Mouse (Mus musculus) cerebral cortex, adult 2 months (tissue): ENCODE data around the gene Ablim2.

ENCODE experiments used
- WGBS: fragments of 180-500 bp; shearing (Covaris S2); methylation state at CpG from one replicate; pipeline ENCODE4 v1.1.7; 2018; 5-methylcytosine and 5-hydroxymethylcytosine counted together

Gene Ablim2

GRCm38 (mm10) chr5:35814334-35814941, 56.8 kb downstream of the Ablim2 start:
- WGBS: 27% methylated on average over 15 of the region's 15 CpGs

DNA sequence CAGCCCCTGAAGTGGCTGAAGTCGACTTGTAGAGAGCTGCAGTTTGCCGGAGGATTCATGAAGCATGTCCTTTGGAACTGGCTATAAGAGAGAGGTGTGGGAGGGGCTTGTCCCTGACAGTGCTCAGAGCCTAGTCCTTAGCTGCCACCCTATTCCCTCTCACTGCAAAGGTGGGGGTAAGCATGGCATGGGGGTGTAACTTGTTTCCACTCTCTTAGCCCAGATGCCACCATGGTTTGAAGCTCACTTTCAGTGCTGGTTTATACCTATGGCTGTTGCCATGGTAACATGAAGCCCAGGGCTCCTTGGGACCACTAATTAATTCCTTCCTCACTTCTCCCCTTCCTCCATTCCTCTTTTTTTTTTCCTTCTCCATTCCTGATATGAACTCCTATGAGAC, 57.4 kb downstream of the Ablim2 start:
- 21% methylated on average over 2 of the region's 2 CpGs for WGBS

DNA sequence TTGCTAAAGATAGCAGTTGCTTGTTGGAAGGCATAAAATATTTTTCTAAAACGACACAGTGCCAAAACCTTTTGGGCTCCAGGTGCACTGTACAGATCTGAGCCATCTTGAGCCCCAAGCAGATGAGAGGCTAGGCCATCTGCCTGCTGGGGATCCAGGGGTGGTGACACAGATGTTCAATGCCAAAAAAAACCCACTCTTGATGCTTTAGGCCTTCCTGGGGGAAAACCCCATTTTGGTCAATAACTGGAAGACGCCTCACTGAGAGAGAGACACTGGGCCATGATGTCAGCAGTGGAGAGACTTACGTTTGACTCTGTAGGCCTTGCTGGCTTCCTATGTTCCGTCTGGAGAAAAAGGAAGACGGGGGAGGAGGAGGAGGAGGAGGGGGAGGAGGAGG, 59.6 kb downstream of the Ablim2 start:
- WGBS: 50% methylated on average over 5 of the region's 5 CpGs

- 85% methylated on average over 3 of the region's 3 CpGs for WGBS
Observed at GRCm38 (mm10) chr5:35817882-35818281, 60.2 kb downstream of the Ablim2 start.

- 64% methylated on average over 5 of the region's 5 CpGs for WGBS
Observed at GRCm38 (mm10) chr5:35822721-35823120, 65.0 kb downstream of the Ablim2 start.

DNA sequence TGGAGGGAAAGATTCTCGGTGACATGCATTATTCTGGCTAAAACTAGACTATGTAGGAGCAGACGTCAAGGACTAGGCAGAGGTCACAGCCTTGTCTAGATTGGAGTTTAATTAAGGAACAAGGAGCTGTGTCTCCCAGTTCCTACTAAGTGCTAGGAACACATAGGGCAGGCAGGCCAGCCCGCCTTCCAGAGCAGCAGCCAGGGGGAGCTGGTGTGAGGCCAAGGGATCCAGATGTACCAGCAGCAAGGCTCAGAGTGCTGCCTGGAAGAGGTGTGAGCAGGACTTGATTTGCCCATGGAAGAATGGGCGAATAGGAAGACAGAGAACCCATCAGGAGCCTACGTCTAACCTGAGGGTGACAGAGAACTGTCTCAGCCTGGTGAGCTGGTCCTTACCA, 68.8 kb downstream of the Ablim2 start:
- WGBS: 82% methylated on average over 5 of the region's 5 CpGs

- 39% methylated on average over 14 of the region's 14 CpGs for WGBS
Observed at GRCm38 (mm10) chr5:35827075-35827474, 69.4 kb downstream of the Ablim2 start.

GRCm38 (mm10) chr5:35827856-35828255, 70.2 kb downstream of the Ablim2 start:
- WGBS: 83% methylated on average over 5 of the region's 5 CpGs

- WGBS: 48% methylated on average over 3 of the region's 3 CpGs
Observed at GRCm38 (mm10) chr5:35830101-35830500, 72.4 kb downstream of the Ablim2 start.

GRCm38 (mm10) chr5:35833881-35834280, 76.2 kb downstream of the Ablim2 start:
- 83% methylated on average over 4 of the region's 4 CpGs for WGBS

DNA sequence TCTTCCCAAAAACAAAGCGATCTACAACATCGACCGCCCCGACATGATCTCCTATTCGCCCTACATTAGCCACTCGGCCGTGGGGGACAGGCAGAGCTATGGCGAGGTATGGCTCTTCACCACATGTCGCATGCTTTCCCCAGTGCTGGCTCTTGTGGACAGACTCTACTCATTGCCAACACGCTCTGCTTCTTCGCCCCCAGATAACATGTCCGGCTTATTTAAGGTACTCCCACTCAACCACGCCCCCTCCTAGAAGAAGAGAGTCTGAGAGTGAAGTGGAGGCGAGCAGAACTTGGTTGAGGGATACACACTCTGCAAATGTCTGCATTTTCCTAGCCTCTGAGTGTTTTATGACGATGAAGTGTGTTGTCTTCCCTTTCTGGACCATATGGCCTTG, 79.3 kb downstream of the Ablim2 start:
- WGBS: 61% methylated on average over 15 of the region's 15 CpGs

- 60% methylated on average over 2 of the region's 2 CpGs for WGBS
Observed at GRCm38 (mm10) chr5:35839262-35839661, 81.6 kb downstream of the Ablim2 start.

DNA sequence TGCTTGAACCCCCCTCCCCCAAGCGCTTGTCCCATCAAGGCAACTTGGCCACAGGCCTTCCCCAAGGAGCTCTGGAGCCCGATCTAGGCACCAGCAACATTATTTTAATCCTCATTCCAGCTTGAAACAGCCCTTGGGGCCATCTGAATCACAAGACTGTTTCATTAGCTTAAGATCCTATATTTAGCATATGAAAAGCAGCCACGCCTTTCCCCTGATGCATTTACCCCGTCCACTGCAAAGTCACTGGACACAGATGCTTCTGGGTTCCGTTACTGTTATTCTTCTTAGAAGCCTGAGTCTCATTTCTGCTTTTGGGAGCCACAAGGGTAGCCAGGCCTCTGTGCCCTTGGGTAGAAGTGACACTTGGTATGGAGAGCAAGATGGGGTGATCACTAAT, 93.8 kb downstream of the Ablim2 start:
- WGBS: 71% methylated on average over 5 of the region's 5 CpGs

DNA sequence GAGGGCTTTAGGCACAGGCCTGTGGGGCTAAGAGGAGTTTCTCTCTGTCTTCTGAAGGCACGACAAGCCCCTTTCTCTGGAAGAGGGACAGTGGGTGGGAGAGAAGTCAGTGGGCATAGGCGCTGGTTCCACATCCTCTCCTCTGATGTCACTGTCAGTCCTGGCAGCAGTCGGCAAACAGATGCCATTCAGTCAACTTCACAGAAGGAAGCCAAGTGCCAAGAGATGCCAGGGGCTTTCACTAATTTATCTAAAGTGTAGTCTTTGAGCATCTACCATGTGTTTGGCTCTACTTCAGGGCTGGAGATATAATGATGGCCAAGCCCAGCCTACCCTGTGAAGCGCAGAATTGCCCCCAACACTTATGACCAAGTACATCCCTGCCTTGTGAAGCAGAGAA, 95.8 kb downstream of the Ablim2 start:
- 62% methylated on average over 4 of the region's 4 CpGs for WGBS

DNA sequence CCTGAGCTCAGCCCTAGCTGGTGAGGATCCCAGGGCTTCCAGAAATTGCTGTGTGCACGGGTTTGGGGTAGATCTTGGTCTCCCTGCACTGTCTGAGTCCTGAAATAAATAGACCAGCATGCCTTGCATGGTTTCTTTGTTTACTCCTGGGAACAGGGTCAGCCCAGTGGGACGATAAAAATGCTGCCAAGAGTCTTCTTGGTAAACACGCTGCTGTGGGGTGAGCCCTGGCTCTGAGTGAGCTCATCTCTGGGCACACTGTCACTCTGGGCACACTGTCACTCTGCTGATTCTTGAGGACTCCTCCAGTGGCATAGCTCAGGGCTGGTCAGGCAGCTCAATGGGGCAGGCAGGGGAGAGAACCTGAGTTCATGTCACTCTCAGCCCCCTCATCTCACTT, 98.6 kb downstream of the Ablim2 start:
- 34% methylated on average over 3 of the region's 3 CpGs for WGBS

GRCm38 (mm10) chr5:35858069-35858468, 100.4 kb downstream of the Ablim2 start:
- WGBS: 41% methylated on average over 6 of the region's 6 CpGs

DNA sequence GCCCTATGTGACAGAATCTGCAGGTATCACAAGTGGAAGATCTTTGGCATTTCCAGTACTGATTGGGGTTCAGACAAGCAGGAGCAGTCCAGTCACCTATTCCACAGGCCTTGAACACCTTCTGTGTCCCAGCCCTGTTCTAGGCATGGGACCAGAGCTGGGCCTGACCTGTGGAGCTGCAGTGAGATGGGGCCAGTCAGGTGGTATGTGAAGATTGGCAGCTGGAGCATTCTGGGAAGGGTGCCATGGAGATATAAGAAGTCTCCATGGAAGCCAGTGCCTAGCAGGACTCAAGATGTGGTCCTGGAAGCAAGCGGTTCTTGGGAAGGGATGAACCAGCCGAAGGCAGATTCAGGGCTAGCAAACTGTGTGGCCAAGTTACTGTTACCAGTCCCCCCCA, 103.8 kb downstream of the Ablim2 start:
- 60% methylated on average over 2 of the region's 2 CpGs for WGBS

- 51% methylated on average over 4 of the region's 4 CpGs for WGBS
Observed at GRCm38 (mm10) chr5:35869973-35870372, 112.3 kb downstream of the Ablim2 start.

DNA sequence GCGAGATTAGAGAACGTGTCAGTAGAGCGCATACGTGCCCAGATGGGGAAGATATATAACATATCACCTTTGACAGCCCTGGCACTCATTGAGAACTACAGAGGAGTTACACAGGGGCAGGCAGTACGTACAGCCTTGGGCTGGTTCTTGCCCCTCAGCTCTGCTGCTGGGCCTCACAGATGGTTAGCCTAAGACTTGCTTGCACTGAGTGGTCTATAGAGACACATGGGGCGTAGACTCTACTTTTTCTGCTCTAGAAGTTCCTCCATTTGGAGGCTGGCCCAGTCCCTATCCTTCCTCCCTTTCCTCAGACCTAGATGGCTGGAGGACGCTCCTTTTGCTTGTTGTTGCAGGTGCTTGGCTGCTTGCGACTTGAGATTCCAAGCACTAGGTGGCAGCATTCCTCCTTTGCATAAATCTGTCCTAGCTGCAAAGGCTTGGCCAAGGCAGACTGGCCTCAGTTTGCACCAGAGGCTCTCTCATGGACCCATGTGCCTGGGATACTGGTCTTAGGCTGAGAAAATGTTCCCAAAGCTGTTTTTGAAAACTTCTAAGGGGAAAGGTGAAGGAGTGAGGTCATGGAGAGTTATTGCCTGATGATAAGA, 112.8 kb downstream of the Ablim2 start:
- WGBS: 55% methylated on average over 8 of the region's 8 CpGs

GRCm38 (mm10) chr5:35873382-35873781, 115.7 kb downstream of the Ablim2 start:
- 39% methylated on average over 4 of the region's 4 CpGs for WGBS

GRCm38 (mm10) chr5:35876236-35876635, 118.6 kb downstream of the Ablim2 start:
- WGBS: 93% methylated on average over 5 of the region's 5 CpGs

GRCm38 (mm10) chr5:35879199-35879598, 121.5 kb downstream of the Ablim2 start:
- 51% methylated on average over 8 of the region's 8 CpGs for WGBS

DNA sequence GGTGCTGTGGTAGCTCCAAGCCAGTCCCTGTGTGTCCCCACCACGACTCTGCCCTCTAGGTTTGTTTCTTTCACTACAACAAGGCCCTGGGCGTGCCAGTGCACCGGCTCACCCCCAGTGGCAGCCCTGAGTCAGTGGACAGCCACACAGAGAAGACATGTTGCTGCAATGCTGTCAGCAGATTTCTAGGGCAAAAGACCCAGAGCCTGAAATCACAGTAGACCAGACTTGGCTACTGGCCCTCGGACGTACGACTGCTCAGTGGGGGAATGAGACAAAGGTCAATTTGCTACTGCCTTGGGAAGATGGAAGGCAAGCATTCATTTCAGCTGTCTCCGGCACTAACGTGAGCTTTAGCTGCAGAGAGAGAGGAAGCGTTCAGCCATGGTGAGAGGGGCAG, 124.7 kb downstream of the Ablim2 start:
- 65% methylated on average over 9 of the region's 9 CpGs for WGBS

DNA sequence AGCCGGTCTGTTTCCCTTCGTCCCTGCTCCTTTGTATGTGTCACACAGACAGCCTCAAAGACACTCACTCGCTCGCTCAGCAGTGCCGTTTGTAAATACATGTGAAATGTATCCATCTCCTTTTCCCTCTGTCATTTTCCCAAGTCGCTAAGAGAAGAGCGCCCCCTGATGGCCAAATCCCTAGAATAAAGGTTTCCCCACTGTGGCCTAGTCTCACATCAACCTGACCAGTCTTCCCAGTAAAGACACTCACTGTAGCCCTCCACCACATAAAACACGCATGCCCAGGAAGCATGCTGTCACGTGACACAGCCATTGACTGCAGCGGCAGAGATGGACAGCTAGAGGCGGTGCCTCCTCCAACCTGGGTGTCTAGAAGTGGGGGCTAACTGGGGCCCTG, 126.6 kb downstream of the Ablim2 start:
- 42% methylated on average over 11 of the region's 11 CpGs for WGBS
